Mouse (Mus musculus) testis, adult 2 months (tissue): ENCODE results near the gene Rpl12.

Experiments used
- CTCF ChIP-seq: fragments of 200-500 bp; IDR thresholded peaks from 2 replicates; pipeline ENCODE4 v1.5.1; 2012; ENCODE audit warnings: low read depth, mild to moderate bottlenecking, inconsistent platforms, low read length, moderate library complexity; ENCODE audit not compliant: control insufficient read depth, insufficient read depth, insufficient replicate concordance
- POLR2A ChIP-seq: fragments of 200-500 bp; IDR thresholded peaks from 2 replicates; pipeline ENCODE4 v1.6.1; 2012; ENCODE audit warnings: low read depth, mild to moderate bottlenecking, inconsistent platforms, low read length, moderate library complexity; ENCODE audit not compliant: control insufficient read depth

- TF ChIP-seq POLR2A, result no peak
- TF ChIP-seq CTCF, result no peak
These were observed 38.4 kb downstream of the Rpl12 start for GRCm38 (mm10) chr2:32999752-33000151.
